Mouse (Mus musculus): ENCODE data around the gene Slc24a1. TPM values are rescaled to one million over a fixed set of nuclear protein-coding genes. Genes with fewer than 3 reads are reported as not detected.

The Slc24a1 gene
- polyA plus RNA-seq, 1 experiment = not detected

- 51% methylated on average over 1 of the region's 1 CpGs for WGBS
- no peaks in the 10 kb centered on the region for H3K4me1 ChIP-seq (ENCODE audit: control insufficient read depth, insufficient read depth, low read length)
- H3K27ac ChIP-seq (ENCODE audit: insufficient read depth, low read depth, low read length) = no peak overlapping the region
- H3K27me3 ChIP-seq (replicated peaks; ENCODE audit: control insufficient read depth, insufficient read depth, low read length) = no peaks in the 10 kb centered on the region
- no peak overlapping the region for H3K4me3 ChIP-seq (ENCODE audit: insufficient read depth, low read depth, low read length)
- TF ChIP-seq POLR2A (IDR thresholded peaks at IDR 0.05; ENCODE audit: low read depth, low read length) = no peak
- no peak for TF ChIP-seq CTCF (conservative IDR thresholded peaks at IDR 0.05; ENCODE audit: insufficient read depth, insufficient read length, low read depth, low read length)
- peaks cover 6% of the 10 kb centered on the region for H3K36me3 ChIP-seq (ENCODE audit: control insufficient read depth, insufficient read depth, low read length)
- no peak for DNase-seq
Observed at GRCm38 (mm10) chr9:64981904-64982303, 30.5 kb upstream of the Slc24a1 start.

GRCm38 (mm10) chr9:64980548-64980947, 29.1 kb upstream of the Slc24a1 start:
- WGBS = 48% methylated on average over 3 of the region's 3 CpGs
- no peak overlapping the region for H3K4me3 ChIP-seq (ENCODE audit: insufficient read depth, low read depth, low read length)
- no peak overlapping the region for H3K27ac ChIP-seq (ENCODE audit: insufficient read depth, low read depth, low read length)
- H3K36me3 ChIP-seq (ENCODE audit: control insufficient read depth, insufficient read depth, low read length) = peaks cover 7% of the 10 kb centered on the region
- TF ChIP-seq CTCF (conservative IDR thresholded peaks at IDR 0.05; ENCODE audit: insufficient read depth, insufficient read length, low read depth, low read length) (no peak), POLR2A (IDR thresholded peaks at IDR 0.05; ENCODE audit: low read depth, low read length) (no peak)
- DNase-seq = peak; percentile 10
- no peaks in the 10 kb centered on the region for H3K27me3 ChIP-seq (replicated peaks; ENCODE audit: control insufficient read depth, insufficient read depth, low read length)
- no peaks in the 10 kb centered on the region for H3K4me1 ChIP-seq (ENCODE audit: control insufficient read depth, insufficient read depth, low read length)

- peak overlapping the region; percentile 83 for H3K4me3 ChIP-seq (ENCODE audit: insufficient read depth, low read depth, low read length)
- H3K27ac ChIP-seq (ENCODE audit: insufficient read depth, low read depth, low read length) = peak overlapping the region; percentile 76
- no peaks in the 10 kb centered on the region for H3K36me3 ChIP-seq (ENCODE audit: control insufficient read depth, insufficient read depth, low read length)
- no peaks in the 10 kb centered on the region for H3K27me3 ChIP-seq (replicated peaks; ENCODE audit: control insufficient read depth, insufficient read depth, low read length)
- WGBS = under 1% methylated on average over 17 of the region's 17 CpGs
- H3K4me1 ChIP-seq (ENCODE audit: control insufficient read depth, insufficient read depth, low read length) = peaks cover 6% of the 10 kb centered on the region
- TF ChIP-seq POLR2A (IDR thresholded peaks at IDR 0.05; ENCODE audit: low read depth, low read length) = no peak
- no peak for TF ChIP-seq CTCF (conservative IDR thresholded peaks at IDR 0.05; ENCODE audit: insufficient read depth, insufficient read length, low read depth, low read length)
- no peak for DNase-seq
Observed at GRCm38 (mm10) chr9:64960978-64961320, 9.5 kb upstream of the Slc24a1 start.

- peak within 1 kb of the TSS; percentile 83 for H3K4me3 ChIP-seq (ENCODE audit: insufficient read depth, low read depth, low read length)
- peak; percentile 97 for DNase-seq
- 6% methylated on average over 29 of the region's 29 CpGs for WGBS
- TF ChIP-seq CTCF (conservative IDR thresholded peaks at IDR 0.05; ENCODE audit: insufficient read depth, insufficient read length, low read depth, low read length) = peak; percentile 76
- peak; percentile 88 for TF ChIP-seq POLR2A (IDR thresholded peaks at IDR 0.05; ENCODE audit: low read depth, low read length)
- H3K27me3 ChIP-seq (replicated peaks; ENCODE audit: control insufficient read depth, insufficient read depth, low read length) = no peaks in the 10 kb centered on the region
- H3K36me3 ChIP-seq (ENCODE audit: control insufficient read depth, insufficient read depth, low read length) = no peaks in the 10 kb centered on the region
- H3K27ac ChIP-seq (ENCODE audit: insufficient read depth, low read depth, low read length) = peak within 1 kb of the TSS; percentile 76
- peaks cover 6% of the 10 kb centered on the region for H3K4me1 ChIP-seq (ENCODE audit: control insufficient read depth, insufficient read depth, low read length)
Observed at GRCm38 (mm10) chr9:64960117-64960977, 8.9 kb upstream of the Slc24a1 start, which contains the start of gene Ints14. Ints14 (plus strand) TSS chr9:64960905.

GRCm38 (mm10) chr9:64957276-64957675, 5.9 kb upstream of the Slc24a1 start:
- 94% methylated on average over 3 of the region's 3 CpGs for WGBS
- no peak for DNase-seq
- no peak overlapping the region for H3K4me3 ChIP-seq (ENCODE audit: insufficient read depth, low read depth, low read length)
- H3K4me1 ChIP-seq (ENCODE audit: control insufficient read depth, insufficient read depth, low read length) = peaks cover 6% of the 10 kb centered on the region
- TF ChIP-seq CTCF (conservative IDR thresholded peaks at IDR 0.05; ENCODE audit: insufficient read depth, insufficient read length, low read depth, low read length) (no peak), POLR2A (IDR thresholded peaks at IDR 0.05; ENCODE audit: low read depth, low read length) (no peak)
- no peak overlapping the region for H3K27ac ChIP-seq (ENCODE audit: insufficient read depth, low read depth, low read length)
- H3K36me3 ChIP-seq (ENCODE audit: control insufficient read depth, insufficient read depth, low read length) = no peaks in the 10 kb centered on the region
- no peaks in the 10 kb centered on the region for H3K27me3 ChIP-seq (replicated peaks; ENCODE audit: control insufficient read depth, insufficient read depth, low read length)

GRCm38 (mm10) chr9:64956337-64956736, 4.9 kb upstream of the Slc24a1 start:
- WGBS = 27% methylated on average over 12 of the region's 12 CpGs
- H3K27me3 ChIP-seq (replicated peaks; ENCODE audit: control insufficient read depth, insufficient read depth, low read length) = no peaks in the 10 kb centered on the region
- H3K36me3 ChIP-seq (ENCODE audit: control insufficient read depth, insufficient read depth, low read length) = no peaks in the 10 kb centered on the region
- H3K27ac ChIP-seq (ENCODE audit: insufficient read depth, low read depth, low read length) = no peak overlapping the region
- DNase-seq = peak; percentile 19
- no peaks in the 10 kb centered on the region; the same call in 1 of the 2 replicates for H3K4me1 ChIP-seq (ENCODE audit: control insufficient read depth, insufficient read depth, low read length)
- TF ChIP-seq POLR2A (IDR thresholded peaks at IDR 0.05; ENCODE audit: low read depth, low read length) (no peak), CTCF (conservative IDR thresholded peaks at IDR 0.05; ENCODE audit: insufficient read depth, insufficient read length, low read depth, low read length) (no peak)
- H3K4me3 ChIP-seq (ENCODE audit: insufficient read depth, low read depth, low read length) = no peak overlapping the region

GRCm38 (mm10) chr9:64953190-64953589, 1.8 kb upstream of the Slc24a1 start:
- Histone ChIP-seq H3K4me1 (ENCODE audit: control insufficient read depth, insufficient read depth, low read length) (no peaks in the 10 kb centered on the region), H3K36me3 (ENCODE audit: control insufficient read depth, insufficient read depth, low read length) (no peaks in the 10 kb centered on the region), H3K27ac (ENCODE audit: insufficient read depth, low read depth, low read length) (no peak overlapping the region), H3K27me3 (replicated peaks; ENCODE audit: control insufficient read depth, insufficient read depth, low read length) (no peaks in the 10 kb centered on the region), H3K4me3 (ENCODE audit: insufficient read depth, low read depth, low read length) (no peak overlapping the region)
- TF ChIP-seq POLR2A (IDR thresholded peaks at IDR 0.05; ENCODE audit: low read depth, low read length) (no peak), CTCF (conservative IDR thresholded peaks at IDR 0.05; ENCODE audit: insufficient read depth, insufficient read length, low read depth, low read length) (no peak)
- DNase-seq = no peak
- 71% methylated on average over 7 of the region's 7 CpGs for WGBS
